Mouse (Mus musculus): ENCODE data around the gene Dcdc2b. TPM values are rescaled to one million over a fixed set of nuclear protein-coding genes. Genes with fewer than 3 reads are reported as not detected.

Dcdc2b gene
- total RNA-seq, 2 experiments from 2014 or later = 5.7 to 7.4 TPM

- TF ChIP-seq CTCF (conservative IDR thresholded peaks at IDR 0.05) = no peak
- Histone ChIP-seq H3K27ac (no peak overlapping the region), H3K4me3 (no peak overlapping the region)
- no peak for DNase-seq (ENCODE audit: low spot score in 2 of 2)
These were observed 44.0 kb downstream of the Dcdc2b start for GRCm38 (mm10) chr4:129570028-129570427.

- Histone ChIP-seq H3K4me3 (no peak overlapping the region), H3K27ac (no peak overlapping the region)
- no peak for DNase-seq (ENCODE audit: low spot score in 2 of 2)
- TF ChIP-seq CTCF (conservative IDR thresholded peaks at IDR 0.05) = no peak
These were observed 45.7 kb downstream of the Dcdc2b start for GRCm38 (mm10) chr4:129568366-129568765.

GRCm38 (mm10) chr4:129565139-129565538 is 48.9 kb downstream of the Dcdc2b start:
- no peak for TF ChIP-seq CTCF (conservative IDR thresholded peaks at IDR 0.05)
- H3K27ac ChIP-seq = no peak overlapping the region
- H3K4me3 ChIP-seq = no peak overlapping the region
- DNase-seq (ENCODE audit: low spot score in 2 of 2) = no peak

- Histone ChIP-seq H3K4me3 (no peak overlapping the region), H3K27ac (no peak overlapping the region)
- no peak for TF ChIP-seq CTCF (conservative IDR thresholded peaks at IDR 0.05)
- DNase-seq (ENCODE audit: low spot score in 2 of 2) = no peak
These were observed 50.3 kb downstream of the Dcdc2b start for GRCm38 (mm10) chr4:129563718-129564117.

GRCm38 (mm10) chr4:129561184-129561583 is 52.9 kb downstream of the Dcdc2b start:
- TF ChIP-seq CTCF (conservative IDR thresholded peaks at IDR 0.05) = no peak
- DNase-seq (ENCODE audit: low spot score in 2 of 2) = no peak
- Histone ChIP-seq H3K27ac (no peak overlapping the region), H3K4me3 (no peak overlapping the region)

Other genes with a start within 250 kb of the Dcdc2b start
- 1 to 10 TPM; 4.1 TPM for gene Zbtb8a, start 236.1 kb downstream of the Dcdc2b start, total RNA-seq (2021)
- gene Zbtb8b, start 173.4 kb downstream of the Dcdc2b start, total RNA-seq (2021) = 1 to 10 TPM; 3.9 to 4.0 TPM
- 10 to 100 TPM; 56.2 to 62.7 TPM for gene Bsdc1, start 152.7 kb downstream of the Dcdc2b start, total RNA-seq (2021)
- gene Tssk3, start 123.2 kb downstream of the Dcdc2b start, total RNA-seq (2021) = under 1 TPM in 1 of 2 experiments, not detected in 1; 0.38 TPM
- gene Fam229a, start 123.1 kb downstream of the Dcdc2b start, total RNA-seq (2021) = not detected
- gene Marcksl1, start 100.7 kb downstream of the Dcdc2b start, total RNA-seq (2021) = 100 to 1,000 TPM in 1 of 2 experiments, 10 to 100 TPM in 1; 94.6 to 103 TPM
- 10 to 100 TPM; 48.9 to 49.8 TPM for gene Hdac1, start 71.5 kb downstream of the Dcdc2b start, total RNA-seq (2021)
- gene Lck, start 40.6 kb downstream of the Dcdc2b start, total RNA-seq (2021) = 1 to 10 TPM; 2.8 to 6.2 TPM
- under 1 TPM; 0.41 to 0.83 TPM for gene Fam167b, start 35.7 kb downstream of the Dcdc2b start, total RNA-seq (2021)
- 100 to 1,000 TPM; 117 to 120 TPM for gene Eif3i, start 13.6 kb downstream of the Dcdc2b start, total RNA-seq (2021)
- 10 to 100 TPM; 83.1 to 86.2 TPM for gene Tmem234, start 13.6 kb downstream of the Dcdc2b start, total RNA-seq (2021)
- gene Iqcc, start 4.8 kb upstream of the Dcdc2b start, total RNA-seq (2021) = 10 to 100 TPM; 31.5 to 34.3 TPM
- 10 to 100 TPM; 70.2 to 81.0 TPM for gene Ccdc28b, start 9.7 kb upstream of the Dcdc2b start, total RNA-seq (2021)
- 10 to 100 TPM; 49.7 to 51.3 TPM for gene Txlna, start 26.8 kb upstream of the Dcdc2b start, total RNA-seq (2021)
- 10 to 100 TPM; 88.7 to 97.9 TPM for gene Kpna6, start 58.5 kb upstream of the Dcdc2b start, total RNA-seq (2021)
- gene Tmem39b, start 82.6 kb upstream of the Dcdc2b start, total RNA-seq (2021) = 10 to 100 TPM; 14.6 TPM
- 10 to 100 TPM; 87.4 to 92.5 TPM for gene Khdrbs1, start 128.0 kb upstream of the Dcdc2b start, total RNA-seq (2021)
- gene Ptp4a2, start 197.0 kb upstream of the Dcdc2b start, total RNA-seq (2021) = 100 to 1,000 TPM; 134 to 137 TPM

All from layer of hippocampus, adult 2 months (tissue).